Mouse (Mus musculus) skeletal muscle tissue, adult 2 months (tissue): Measurements from ENCODE around the gene Rbfox2.

Experiments
- DNase-seq: peaks from one replicate; pipeline ENCODE4 v3.0.0-alpha.2; 2012; ENCODE audit warnings: low read depth, low spot score

Rbfox2 gene

DNA sequence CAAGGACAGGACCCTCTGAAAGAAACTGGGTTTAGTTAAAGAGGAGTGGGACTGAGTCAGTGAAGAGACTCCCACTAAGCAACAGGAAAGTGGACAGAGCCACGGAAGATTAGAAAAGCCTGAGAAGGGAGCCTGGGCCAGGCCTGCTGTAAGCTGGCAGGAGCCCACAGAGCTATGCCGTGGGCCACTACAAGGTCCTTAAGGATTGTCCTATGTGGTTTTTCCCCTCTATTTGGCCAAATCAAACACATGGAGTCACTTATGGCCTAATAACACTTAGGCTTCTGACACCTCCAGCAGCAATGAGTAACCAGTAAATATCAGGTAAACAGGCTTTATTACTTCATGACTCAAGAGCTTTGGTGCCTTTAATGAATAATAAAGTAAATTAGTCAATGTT lies 31.2 kb downstream of the Rbfox2 start:
- no peak for DNase-seq

DNA sequence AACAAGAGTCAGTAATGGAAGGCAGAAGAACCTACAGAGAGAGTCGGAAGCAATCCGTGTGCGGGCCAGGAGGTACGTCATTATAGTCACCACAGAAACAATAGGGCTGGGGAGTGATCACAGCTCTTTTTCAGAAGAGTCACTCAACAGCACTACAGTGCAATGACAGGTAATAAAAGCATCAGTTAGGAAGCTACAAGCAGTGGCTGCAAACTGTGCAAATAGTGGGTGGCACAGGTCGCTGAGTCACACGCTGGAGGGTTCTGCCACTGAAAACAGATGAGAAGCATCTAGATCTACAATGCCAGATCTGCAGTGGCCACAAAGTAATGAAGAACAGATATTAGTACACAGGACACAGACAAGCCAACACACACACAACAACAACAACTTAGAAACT lies 32.9 kb downstream of the Rbfox2 start:
- DNase-seq, result no peak

DNA sequence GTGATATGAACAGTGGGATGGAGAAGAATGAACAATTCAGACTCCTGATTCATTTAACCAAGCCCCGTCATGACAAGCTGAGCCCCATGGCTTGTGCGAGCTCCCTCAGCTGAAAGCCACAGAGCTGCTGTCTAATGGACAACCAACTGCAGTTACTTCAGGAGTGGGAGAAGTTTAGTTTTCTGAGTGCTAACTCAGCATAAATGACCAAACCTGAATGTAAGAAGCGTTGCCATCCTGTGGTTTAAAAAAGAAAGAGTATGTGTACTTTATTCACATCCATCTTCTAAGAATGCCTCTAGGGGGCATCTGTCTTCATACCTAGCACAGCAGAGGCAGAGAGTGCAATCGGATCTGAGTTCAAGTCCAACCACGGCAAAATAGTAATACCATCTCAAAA lies 35.5 kb downstream of the Rbfox2 start:
- DNase-seq, result no peak

DNA sequence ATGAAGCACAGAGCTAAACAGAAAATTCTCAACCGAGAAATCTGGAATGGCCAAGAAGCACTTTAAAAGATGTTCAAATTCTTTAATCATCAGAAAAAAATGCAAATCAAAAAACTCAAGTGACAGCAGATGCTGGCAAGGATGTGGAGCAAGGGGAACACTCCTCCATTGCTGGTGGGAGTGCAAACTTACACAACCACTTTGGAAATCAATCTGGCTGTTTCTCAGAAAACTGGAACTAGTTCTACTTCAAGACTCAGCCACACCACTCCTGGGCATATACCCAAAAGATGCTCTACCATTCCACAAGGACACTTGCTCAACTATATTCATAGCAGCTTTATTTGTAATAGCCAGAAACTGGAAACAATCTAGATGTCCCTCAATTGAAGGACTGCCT lies 37.3 kb downstream of the Rbfox2 start:
- DNase-seq, result peak; percentile 72

DNA sequence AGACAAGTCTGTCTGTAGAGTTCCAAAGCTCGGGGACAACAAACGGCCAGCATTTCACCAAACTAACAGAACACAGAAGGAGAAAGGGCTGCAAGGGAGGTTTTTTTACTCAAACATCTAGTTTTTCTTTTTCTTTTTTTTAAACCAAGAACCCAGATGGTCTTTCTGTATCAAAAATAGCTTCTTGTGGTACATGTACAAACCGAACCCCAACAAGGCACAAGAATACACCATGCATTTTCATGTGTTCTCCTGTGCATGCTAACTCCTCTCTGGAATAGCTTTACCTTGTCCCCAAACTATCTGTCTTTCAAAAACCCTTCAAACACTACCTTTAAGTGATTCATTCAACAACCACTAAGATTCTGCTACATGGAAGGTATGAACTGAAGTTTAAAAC lies 38.4 kb downstream of the Rbfox2 start:
- no peak for DNase-seq

DNA sequence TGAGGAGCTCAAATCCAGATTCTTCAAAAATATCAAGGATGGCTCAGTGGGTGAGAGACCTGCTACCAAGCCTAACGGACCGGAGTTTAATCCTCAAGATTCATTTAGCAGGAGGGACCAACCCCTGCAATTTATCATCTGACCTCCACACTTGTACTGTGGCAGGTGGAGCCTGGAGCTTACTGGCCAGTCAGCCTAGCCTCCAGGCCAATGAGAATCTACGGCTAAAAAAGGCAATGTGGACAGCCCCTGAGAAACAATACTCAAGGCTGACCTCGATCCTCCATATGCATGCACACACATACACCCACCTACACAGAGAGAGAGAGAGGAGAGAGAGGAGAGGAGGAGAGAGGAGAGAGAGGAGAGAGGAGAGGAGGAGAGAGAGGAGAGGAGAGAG lies 41.5 kb downstream of the Rbfox2 start:
- no peak for DNase-seq

GRCm38 (mm10) chr15:77264314-77264713 lies 42.5 kb downstream of the Rbfox2 start:
- no peak for DNase-seq

- DNase-seq, result no peak
These were observed 44.0 kb downstream of the Rbfox2 start for GRCm38 (mm10) chr15:77262782-77263181.

DNA sequence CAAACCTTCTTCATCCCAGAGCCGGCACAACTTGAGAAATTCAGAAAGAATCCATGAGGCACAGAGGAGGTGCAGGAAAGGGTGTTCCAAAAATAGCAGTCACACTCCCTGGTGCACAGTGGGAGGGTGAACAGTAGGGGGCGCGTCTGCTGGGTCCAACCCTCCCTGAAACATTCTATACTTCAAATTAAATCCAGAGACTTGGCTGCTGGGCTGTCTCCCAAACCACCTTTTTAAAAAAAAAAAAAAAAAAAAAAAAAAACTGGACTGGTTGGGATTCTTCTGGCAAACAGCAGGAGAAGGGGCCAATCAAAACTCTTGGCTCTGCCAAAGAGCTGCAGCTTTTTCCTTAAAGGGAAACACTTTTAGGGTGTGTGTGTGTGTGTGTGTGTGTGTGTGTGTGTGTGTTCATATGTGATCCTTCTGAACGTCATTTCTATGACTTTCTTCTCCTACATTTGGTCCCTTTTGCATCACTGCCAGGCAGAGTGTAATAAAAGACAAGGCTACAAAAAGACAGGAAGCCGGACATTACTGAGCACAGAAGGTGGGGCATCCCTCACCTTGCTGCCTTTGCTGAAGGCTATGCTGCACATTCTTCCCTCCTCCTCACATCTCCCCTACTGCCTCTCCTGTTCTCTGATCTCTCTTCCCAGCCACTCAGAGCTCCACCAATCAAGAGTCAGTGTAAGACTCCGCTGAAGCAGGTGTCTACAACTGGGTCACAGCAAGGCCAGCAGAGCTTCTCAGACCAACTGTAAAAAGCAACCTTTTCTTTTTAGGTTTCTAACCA lies 49.2 kb downstream of the Rbfox2 start:
- peak; percentile 44 for DNase-seq

DNA sequence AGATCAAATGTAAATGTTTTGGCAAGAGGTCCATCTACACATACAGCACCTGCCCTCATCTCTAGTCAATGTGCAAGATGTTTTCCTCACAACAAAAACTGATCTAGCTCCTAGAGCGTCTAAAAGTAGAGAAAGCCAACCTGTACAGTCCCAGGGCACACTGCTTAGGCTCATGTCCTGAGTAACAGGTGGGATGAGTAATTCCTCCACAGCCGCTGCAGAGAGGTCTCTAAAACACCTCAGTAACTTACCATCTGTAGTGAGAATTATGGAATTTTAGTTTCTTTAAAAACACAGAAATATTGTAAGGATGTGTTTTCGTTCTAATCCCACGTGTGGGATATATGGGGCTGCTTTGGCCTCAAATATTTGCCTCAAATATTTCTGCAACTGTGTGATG lies 50.0 kb downstream of the Rbfox2 start:
- no peak for DNase-seq

DNA sequence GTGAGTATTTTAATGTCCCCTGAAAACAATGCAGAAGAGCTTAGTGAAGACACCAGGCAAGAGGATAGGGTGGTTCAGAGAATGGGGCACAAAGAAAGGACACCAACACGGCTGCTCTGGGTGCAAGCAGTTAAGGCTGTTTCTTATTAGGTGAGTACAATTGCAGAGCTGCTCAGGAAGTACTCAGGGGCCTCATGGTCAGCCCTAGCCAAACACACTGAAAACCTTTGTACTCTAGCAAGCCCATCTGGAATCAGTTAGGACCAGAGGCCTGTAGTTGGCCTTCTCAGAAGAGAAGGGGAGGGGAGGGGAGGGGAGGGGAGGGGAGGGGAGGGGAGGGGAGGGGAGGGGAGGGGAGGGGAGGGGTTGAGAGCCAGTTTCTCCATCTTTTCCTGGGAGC lies 52.2 kb downstream of the Rbfox2 start:
- peak; percentile 58 for DNase-seq

DNA sequence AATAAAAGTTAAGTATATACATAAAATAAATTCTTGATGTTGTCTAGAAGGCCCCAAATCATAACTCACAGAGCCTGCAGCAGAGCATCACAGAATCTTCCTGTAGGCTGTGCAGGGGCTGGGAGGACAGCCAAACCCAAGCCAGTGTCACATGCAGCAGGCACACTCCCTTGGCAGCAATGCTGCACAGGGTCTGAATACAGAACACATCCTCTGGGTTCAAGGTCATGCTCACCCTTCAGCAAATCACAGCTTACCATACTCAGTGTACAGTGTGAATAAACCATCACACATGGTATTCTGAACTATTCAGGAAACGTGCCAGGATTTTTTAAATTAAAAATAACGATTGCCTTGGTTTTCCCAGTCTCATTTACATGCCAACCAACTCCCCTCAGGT lies 52.7 kb downstream of the Rbfox2 start:
- DNase-seq, result no peak

DNA sequence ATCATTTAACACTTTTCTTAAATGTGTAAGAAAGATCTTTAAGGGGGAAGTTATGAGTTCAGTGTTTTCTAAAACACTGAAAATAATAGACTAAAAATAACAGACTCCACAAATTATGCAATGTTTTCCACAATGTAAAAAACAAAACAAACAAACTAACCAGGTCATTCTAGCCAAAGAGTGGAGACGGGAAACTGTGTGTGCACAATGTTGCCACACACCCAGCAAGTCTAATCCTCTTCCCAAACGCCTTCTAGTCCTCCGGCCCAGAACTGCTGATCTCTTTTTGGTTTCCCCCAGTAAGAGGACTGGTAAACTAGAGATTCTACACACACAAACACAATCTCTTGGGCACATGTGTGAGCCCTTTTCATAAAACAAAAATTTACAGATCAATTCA lies 55.1 kb downstream of the Rbfox2 start:
- DNase-seq, result no peak

DNA sequence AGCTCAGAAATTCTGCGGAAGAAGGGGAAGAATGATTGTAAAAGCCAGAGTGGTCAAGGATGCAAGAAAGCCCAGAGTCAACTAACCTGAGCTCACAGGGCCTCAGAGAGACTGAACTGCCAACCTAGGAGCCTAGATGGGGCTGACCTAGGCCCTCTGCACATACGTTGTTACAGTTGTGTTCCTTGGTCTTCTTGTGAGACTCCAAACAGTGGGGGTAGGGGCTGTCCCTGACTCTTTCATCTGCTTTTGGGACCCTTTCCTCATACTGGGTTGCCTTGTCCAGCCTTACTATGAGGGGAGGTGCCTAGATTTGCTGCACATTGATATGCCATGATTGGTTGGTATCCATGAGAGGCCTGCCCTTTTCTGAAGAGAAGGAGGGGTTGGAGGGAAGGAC lies 56.0 kb downstream of the Rbfox2 start:
- DNase-seq, result no peak

GRCm38 (mm10) chr15:77249421-77249820 lies 57.4 kb downstream of the Rbfox2 start:
- no peak for DNase-seq

DNA sequence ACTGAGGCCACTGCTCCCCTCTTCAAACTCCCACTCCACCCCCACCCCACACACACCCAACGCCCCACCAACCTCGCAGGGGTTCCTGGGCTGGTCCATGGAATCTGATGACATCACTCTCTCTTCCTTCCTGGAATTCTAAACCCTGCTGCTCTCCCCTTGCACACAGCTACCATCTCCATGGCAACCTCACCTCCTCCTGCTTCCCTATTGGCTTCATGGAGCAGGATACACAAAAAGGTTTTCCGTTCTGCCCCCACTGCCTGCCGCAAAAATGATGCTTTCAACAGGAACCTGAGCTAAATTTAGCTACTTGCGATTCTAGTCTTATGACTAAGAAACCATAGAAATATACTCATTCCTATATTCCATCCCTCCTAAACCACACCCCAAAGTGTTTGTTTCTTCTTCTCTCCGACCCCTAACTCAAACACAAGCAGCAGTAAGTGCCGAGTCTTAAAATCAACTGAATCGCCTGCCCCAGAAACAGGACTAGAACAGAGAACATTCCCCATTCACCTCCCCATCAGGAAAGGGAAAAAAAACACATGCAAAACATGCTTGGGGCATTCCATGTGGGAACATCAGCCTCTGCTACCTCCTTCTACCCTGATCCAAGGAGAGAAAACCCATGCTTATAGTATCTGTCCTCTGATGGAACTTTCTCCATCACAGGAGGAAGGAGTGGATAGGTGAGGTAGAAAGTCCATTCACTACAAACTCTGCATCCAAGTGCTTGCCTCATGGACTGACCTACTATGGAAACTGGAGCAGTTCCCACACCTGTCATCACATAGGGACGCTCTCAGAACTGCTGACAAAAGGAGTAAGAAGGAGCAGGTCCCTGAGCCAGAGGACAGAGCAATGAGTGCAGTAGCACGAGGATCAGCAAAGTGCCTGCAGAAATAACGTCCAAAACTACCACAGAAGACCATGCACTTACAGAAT lies 61.1 kb downstream of the Rbfox2 start:
- DNase-seq, result peak; percentile 60

DNA sequence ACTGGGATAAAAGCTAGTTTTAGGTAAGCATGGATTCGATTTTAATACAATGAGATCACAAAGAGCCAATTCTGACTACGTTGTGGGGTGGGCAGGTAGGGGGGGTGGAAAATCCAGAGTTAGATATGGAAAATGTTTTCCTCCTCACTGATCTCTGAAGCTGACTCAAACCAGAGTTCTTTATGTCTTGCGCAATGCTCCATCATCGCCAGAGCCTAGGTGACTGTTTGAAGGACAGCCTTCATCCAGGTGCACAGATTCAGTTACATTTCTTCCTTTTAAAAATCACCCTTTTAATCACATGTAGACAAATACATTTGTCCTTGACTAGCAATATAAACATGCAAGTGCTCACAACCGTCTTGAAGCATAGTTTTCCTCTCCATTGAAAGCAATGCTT lies 62.2 kb downstream of the Rbfox2 start:
- no peak for DNase-seq

GRCm38 (mm10) chr15:77243876-77244560 lies 62.8 kb downstream of the Rbfox2 start:
- DNase-seq, result no peak

DNA sequence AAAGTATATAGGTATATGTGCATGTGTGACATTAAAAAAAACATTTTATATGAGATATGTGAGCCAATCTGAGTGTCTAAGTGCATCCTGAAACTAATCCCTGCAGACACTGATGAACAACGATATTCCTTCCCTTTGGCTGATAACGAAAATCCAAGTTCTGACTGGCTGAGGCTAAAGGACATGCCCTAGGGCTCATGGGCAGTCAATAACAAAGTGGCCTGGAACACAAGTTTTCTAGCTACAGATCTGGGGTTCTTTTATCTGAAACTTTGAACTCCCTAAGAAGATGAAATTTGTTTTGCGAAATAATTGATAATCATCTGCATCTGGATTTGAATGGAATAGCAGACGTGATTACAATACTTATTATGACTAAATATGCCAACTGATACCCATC lies 66.2 kb downstream of the Rbfox2 start:
- no peak for DNase-seq

- no peak for DNase-seq
These were observed 67.2 kb downstream of the Rbfox2 start for GRCm38 (mm10) chr15:77239564-77239963.

- no peak for DNase-seq
These were observed 69.1 kb downstream of the Rbfox2 start for GRCm38 (mm10) chr15:77237661-77238060.

DNA sequence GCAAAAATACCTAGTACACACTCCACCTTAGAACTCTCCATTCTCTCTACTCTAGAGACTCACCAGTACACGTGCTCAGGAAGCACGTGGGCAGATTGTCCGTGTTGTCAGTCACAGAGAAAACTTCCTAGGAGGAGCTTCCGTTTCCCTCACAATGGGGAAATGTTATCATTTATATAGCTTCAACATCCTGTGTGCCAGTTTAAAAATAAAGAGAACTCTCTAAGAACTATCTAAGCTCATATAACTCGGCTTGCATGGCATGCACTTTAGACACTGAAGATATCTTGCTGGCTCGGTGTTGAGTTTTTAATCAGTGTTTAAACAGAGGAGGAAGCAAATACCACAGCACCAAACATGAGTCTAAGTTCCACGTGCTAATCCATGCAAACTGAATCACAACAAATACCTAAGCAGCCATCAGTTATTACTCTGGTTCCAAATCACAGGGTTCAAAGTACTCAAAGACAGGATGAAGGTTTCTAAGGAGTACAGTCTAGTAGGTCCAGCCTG lies 70.7 kb downstream of the Rbfox2 start:
- DNase-seq, result no peak
